Mouse (Mus musculus) lung, embryonic 16.5 days (tissue): ENCODE results near the gene Slc25a31. TPM values are rescaled to one million over a fixed set of nuclear protein-coding genes. Genes with fewer than 3 reads are reported as not detected.

Experiments used
- ATAC-seq: fragments of 200-750 bp; cut with Nextera tagmentation; 2 replicates; pipeline ENCODE4 v1.8.0; 2017; ENCODE audit warnings: low read depth, mild to moderate bottlenecking, moderate library complexity
- H3K27ac ChIP-seq: fragments of 300-500 bp; sonication (generic); 2 replicates; pipeline ENCODE4 v1.5.1; 2014; ENCODE audit warnings: mild to moderate bottlenecking, control low read depth, low read length
- H3K27me3 ChIP-seq: fragments of 300-500 bp; sonication (generic); 2 replicates; pipeline ENCODE4 v1.6.1; 2014; ENCODE audit warnings: low read depth, low read length, mixed read lengths; ENCODE audit not compliant: control insufficient read depth, insufficient read depth
- H3K36me3 ChIP-seq: fragments of 300-500 bp; sonication (generic); 2 replicates; pipeline ENCODE4 v1.6.1; 2014; ENCODE audit warnings: low read length; ENCODE audit not compliant: control insufficient read depth, insufficient read depth
- H3K4me1 ChIP-seq: fragments of 300-500 bp; sonication (generic); replicated peaks from 2 replicates; pipeline ENCODE4 v1.6.1; 2014; ENCODE audit warnings: low read length, mixed read lengths; ENCODE audit not compliant: control insufficient read depth, insufficient read depth
- H3K4me2 ChIP-seq: fragments of 300-500 bp; sonication (generic); 2 replicates; pipeline ENCODE4 v1.6.1; 2014; ENCODE audit warnings: low read depth, low read length, control low read depth
- H3K4me3 ChIP-seq: fragments of 300-500 bp; sonication (generic); 2 replicates; pipeline ENCODE4 v1.5.1; 2014; ENCODE audit warnings: mild to moderate bottlenecking, low read length, control low read depth
- H3K9ac ChIP-seq: fragments of 300-500 bp; sonication (generic); 2 replicates; pipeline ENCODE4 v1.6.1; 2014; ENCODE audit warnings: low read length, control low read depth
- H3K9me3 ChIP-seq: fragments of 300-500 bp; sonication (generic); 2 replicates; pipeline ENCODE4 v1.6.1; 2016; ENCODE audit warnings: low read length; ENCODE audit not compliant: control insufficient read depth
- WGBS: fragments of 180-500 bp; shearing (Covaris S2); extraction: QIAGEN DNeasy Blood & Tissue Kit; methylation state at CpG from one replicate; pipeline ENCODE4 v1.1.7; 2014; 5-methylcytosine and 5-hydroxymethylcytosine counted together
- polyA plus RNA-seq: library from polyadenylated mRNA; unstranded; fragments of >200 nt; fragmentation: Nextera tagmentation; extraction: Ambion mirVana; gene quantifications from 2 replicates; pipeline ENCODE4 v1.2.1, GENCODE M21; 2015

The Slc25a31 gene
- polyA plus RNA-seq: 0.10 and 0.48 TPM in 2 replicates

GRCm38 (mm10) chr3:40708655-40709054 is at the start of gene Slc25a31:
TSS of gene Slc25a31 (plus strand) at chr3:40708855.
- Histone ChIP-seq H3K36me3 (no peaks in the 10 kb centered on the region), H3K27me3 (no peaks in the 10 kb centered on the region), H3K9me3 (no peaks in the 10 kb centered on the region), H3K4me1 (0 out of 2 replicates have a peak, but pooled peaks cover 2% of the 10 kb centered on the region), H3K9ac (no peak within 1 kb of the TSS), H3K27ac (no peak within 1 kb of the TSS), H3K4me3 (no peak within 1 kb of the TSS), H3K4me2 (no peak within 1 kb of the TSS)
- no peak for ATAC-seq
- 87% methylated on average over 30 of the region's 30 CpGs for whole genome bisulfite sequencing

- H3K27ac ChIP-seq: no peak overlapping the region
- H3K4me3 ChIP-seq: no peak overlapping the region
- H3K27me3 ChIP-seq: no peaks in the 10 kb centered on the region
- no peak overlapping the region for H3K4me2 ChIP-seq
- no peaks in the 10 kb centered on the region for H3K36me3 ChIP-seq
- H3K4me1 ChIP-seq: no peaks in the 10 kb centered on the region
- WGBS: 94% methylated on average over 2 of the region's 2 CpGs
- ATAC-seq: no peak
- no peaks in the 10 kb centered on the region for H3K9me3 ChIP-seq
- H3K9ac ChIP-seq: no peak overlapping the region
These were observed 48.4 kb upstream of the Slc25a31 start for GRCm38 (mm10) chr3:40660231-40660630.

GRCm38 (mm10) chr3:40666109-40666508 is 42.5 kb upstream of the Slc25a31 start:
- H3K9me3 ChIP-seq: no peaks in the 10 kb centered on the region
- no peak overlapping the region for H3K27ac ChIP-seq
- no peak overlapping the region for H3K4me3 ChIP-seq
- no peaks in the 10 kb centered on the region for H3K4me1 ChIP-seq
- H3K4me2 ChIP-seq: no peak overlapping the region
- 100% methylated on average over 4 of the region's 4 CpGs for WGBS
- no peak overlapping the region for H3K9ac ChIP-seq
- no peaks in the 10 kb centered on the region for H3K27me3 ChIP-seq
- ATAC-seq: no peak
- 0 out of 2 replicates have a peak, but pooled peaks cover 2% of the 10 kb centered on the region for H3K36me3 ChIP-seq

- Histone ChIP-seq H3K4me1 (no peaks in the 10 kb centered on the region), H3K36me3 (0 out of 2 replicates have a peak, but pooled peaks cover 2% of the 10 kb centered on the region), H3K4me3 (no peak overlapping the region), H3K9ac (no peak overlapping the region), H3K9me3 (no peaks in the 10 kb centered on the region), H3K4me2 (no peak overlapping the region), H3K27ac (no peak overlapping the region), H3K27me3 (no peaks in the 10 kb centered on the region)
- WGBS: 80% methylated on average over 8 of the region's 8 CpGs
- ATAC-seq: no peak
These were observed 41.6 kb upstream of the Slc25a31 start for GRCm38 (mm10) chr3:40666861-40667719.

GRCm38 (mm10) chr3:40668889-40669288 is 39.8 kb upstream of the Slc25a31 start:
- Histone ChIP-seq H3K27me3 (no peaks in the 10 kb centered on the region), H3K4me3 (no peak overlapping the region), H3K9me3 (no peaks in the 10 kb centered on the region), H3K4me1 (no peaks in the 10 kb centered on the region), H3K36me3 (0 out of 2 replicates have a peak, but pooled peaks cover 2% of the 10 kb centered on the region), H3K9ac (no peak overlapping the region), H3K27ac (no peak overlapping the region), H3K4me2 (no peak overlapping the region)
- WGBS: 46% methylated on average over 6 of the region's 6 CpGs
- no peak for ATAC-seq

- Histone ChIP-seq H3K27me3 (no peaks in the 10 kb centered on the region), H3K36me3 (0 out of 2 replicates have a peak, but pooled peaks cover 2% of the 10 kb centered on the region), H3K4me2 (no peak overlapping the region), H3K9me3 (no peaks in the 10 kb centered on the region), H3K27ac (no peak overlapping the region), H3K4me3 (no peak overlapping the region), H3K9ac (no peak overlapping the region), H3K4me1 (no peaks in the 10 kb centered on the region)
- WGBS: 87% methylated on average over 3 of the region's 3 CpGs
- no peak for ATAC-seq
These were observed 39.3 kb upstream of the Slc25a31 start for GRCm38 (mm10) chr3:40669395-40669794.

- Histone ChIP-seq H3K27me3 (no peaks in the 10 kb centered on the region), H3K4me3 (no peak overlapping the region), H3K4me2 (no peak overlapping the region), H3K36me3 (no peaks in the 10 kb centered on the region), H3K27ac (no peak overlapping the region), H3K9ac (no peak overlapping the region), H3K4me1 (no peaks in the 10 kb centered on the region), H3K9me3 (no peaks in the 10 kb centered on the region)
- WGBS: 80% methylated on average over 1 of the region's 1 CpGs
- no peak for ATAC-seq
These were observed 35.1 kb upstream of the Slc25a31 start for GRCm38 (mm10) chr3:40673515-40673914.

GRCm38 (mm10) chr3:40674873-40675405 is 33.7 kb upstream of the Slc25a31 start:
- ATAC-seq: no peak
- no peaks in the 10 kb centered on the region for H3K36me3 ChIP-seq
- H3K27ac ChIP-seq: no peak overlapping the region
- WGBS: 39% methylated on average over 8 of the region's 8 CpGs
- no peak overlapping the region for H3K4me2 ChIP-seq
- no peaks in the 10 kb centered on the region for H3K9me3 ChIP-seq
- H3K9ac ChIP-seq: no peak overlapping the region
- H3K27me3 ChIP-seq: no peaks in the 10 kb centered on the region
- no peak overlapping the region for H3K4me3 ChIP-seq
- no peaks in the 10 kb centered on the region for H3K4me1 ChIP-seq

- H3K27me3 ChIP-seq: no peaks in the 10 kb centered on the region
- no peak overlapping the region for H3K9ac ChIP-seq
- no peak overlapping the region for H3K27ac ChIP-seq
- H3K4me2 ChIP-seq: no peak overlapping the region
- H3K36me3 ChIP-seq: no peaks in the 10 kb centered on the region
- no peaks in the 10 kb centered on the region for H3K9me3 ChIP-seq
- H3K4me1 ChIP-seq: no peaks in the 10 kb centered on the region
- ATAC-seq: no peak
- WGBS: 74% methylated on average over 1 of the region's 1 CpGs
- no peak overlapping the region for H3K4me3 ChIP-seq
These were observed 29.8 kb upstream of the Slc25a31 start for GRCm38 (mm10) chr3:40678856-40679255.
